Mouse (Mus musculus) cerebellum, adult 11 months (tissue): ENCODE measurements at regions not wholly inside any gene's neighbourhood (a gene's known extent, or its start where the extent isn't known, plus 50 kb on each side); places are given as distances from the start of the nearest gene placed in this dataset.

Experiments used
- DNase-seq: peaks from one replicate; pipeline ENCODE4 v3.0.0; 2022

- no peak for DNase-seq
These were observed 161.8 kb downstream of the Pmp22 start for GRCm38 (mm10) chr11:63290618-63291017.

DNA sequence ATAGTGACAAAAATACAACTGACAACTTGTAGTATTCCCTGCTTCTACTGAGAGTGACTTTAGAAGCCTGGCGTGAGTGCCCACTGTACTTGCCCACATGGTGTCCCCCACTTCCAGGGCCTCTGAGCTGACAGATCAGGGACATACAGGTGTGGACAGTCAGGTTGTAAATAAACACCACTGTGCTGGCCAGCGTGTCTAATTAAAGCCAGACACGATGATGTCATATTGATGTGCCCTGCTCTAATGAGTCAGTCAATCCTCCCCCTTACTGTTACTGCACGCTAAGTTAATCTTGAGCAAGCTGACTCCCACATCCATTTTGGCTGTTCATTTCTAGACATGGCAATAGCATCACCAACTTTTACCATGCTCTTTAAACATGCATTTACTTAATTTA lies 164.7 kb downstream of the Pmp22 start:
- no peak for DNase-seq

GRCm38 (mm10) chr11:63294476-63294875 lies 165.7 kb downstream of the Pmp22 start:
- DNase-seq: no peak

DNA sequence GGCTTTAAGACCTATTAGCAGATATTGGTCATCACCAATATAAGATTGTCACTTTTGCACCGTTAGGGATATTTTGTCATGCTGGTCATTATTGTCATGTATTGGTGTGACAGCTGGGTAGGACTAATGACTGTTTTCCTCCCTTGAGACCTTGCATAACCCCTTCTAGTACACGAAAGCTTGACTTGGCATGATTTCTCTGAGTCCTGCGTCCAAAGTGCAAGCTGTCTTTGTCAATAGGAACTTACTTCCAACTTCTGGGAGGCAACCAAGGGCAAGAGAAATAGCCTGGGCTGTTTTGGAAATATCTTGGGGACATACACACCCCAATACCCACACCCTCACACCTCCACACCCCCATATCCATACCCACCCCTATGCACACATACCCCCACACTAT lies 167.7 kb downstream of the Pmp22 start:
- DNase-seq: no peak

- DNase-seq: no peak
These were observed 171.2 kb downstream of the Pmp22 start for GRCm38 (mm10) chr11:63299712-63300581.

- no peak for DNase-seq
These were observed 196.4 kb downstream of the Pmp22 start for GRCm38 (mm10) chr11:63325166-63325565.

- no peak for DNase-seq
These were observed 198.1 kb downstream of the Pmp22 start for GRCm38 (mm10) chr11:63326864-63327263.

DNA sequence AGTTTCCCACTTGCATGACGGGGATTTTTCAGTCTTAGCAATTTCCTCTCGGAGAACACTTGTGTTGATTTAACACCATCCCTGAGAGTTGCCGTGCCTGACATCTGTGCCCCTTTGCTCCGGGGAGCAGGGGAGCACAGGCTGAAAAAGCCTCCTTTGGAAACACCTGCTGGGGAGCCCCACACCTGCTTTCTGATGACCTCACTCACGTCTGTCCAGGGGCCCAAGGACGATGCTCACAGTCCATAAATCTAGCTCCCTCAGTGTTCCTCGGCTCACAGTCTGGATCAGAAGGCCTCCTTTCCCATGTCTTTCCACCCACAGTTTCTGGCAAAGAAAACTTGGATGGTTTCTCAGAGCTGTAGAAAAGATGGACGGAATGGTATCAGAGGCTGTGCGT lies 208.7 kb downstream of the Pmp22 start:
- no peak for DNase-seq

GRCm38 (mm10) chr11:63338277-63338676 lies 209.5 kb downstream of the Pmp22 start:
- DNase-seq: no peak

DNA sequence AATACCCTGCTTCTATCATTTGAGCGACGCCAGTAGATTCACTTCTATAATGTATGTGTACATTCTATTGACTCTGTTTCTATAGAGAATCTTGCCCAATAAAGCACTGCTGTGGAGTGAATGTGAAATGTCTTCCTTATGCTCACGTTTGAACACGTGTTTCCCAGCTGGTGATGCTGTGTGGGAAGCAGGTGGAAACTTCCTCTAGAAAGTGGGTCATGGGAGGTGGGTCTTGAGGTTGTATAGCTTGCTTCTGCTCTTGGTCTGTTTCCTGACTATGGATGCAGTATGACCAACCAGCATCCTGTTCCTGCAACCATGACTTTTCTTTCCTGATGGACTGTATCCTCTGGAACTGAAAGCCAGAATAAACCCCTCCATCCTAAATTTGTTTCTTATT lies 216.9 kb downstream of the Pmp22 start:
- DNase-seq: no peak

DNA sequence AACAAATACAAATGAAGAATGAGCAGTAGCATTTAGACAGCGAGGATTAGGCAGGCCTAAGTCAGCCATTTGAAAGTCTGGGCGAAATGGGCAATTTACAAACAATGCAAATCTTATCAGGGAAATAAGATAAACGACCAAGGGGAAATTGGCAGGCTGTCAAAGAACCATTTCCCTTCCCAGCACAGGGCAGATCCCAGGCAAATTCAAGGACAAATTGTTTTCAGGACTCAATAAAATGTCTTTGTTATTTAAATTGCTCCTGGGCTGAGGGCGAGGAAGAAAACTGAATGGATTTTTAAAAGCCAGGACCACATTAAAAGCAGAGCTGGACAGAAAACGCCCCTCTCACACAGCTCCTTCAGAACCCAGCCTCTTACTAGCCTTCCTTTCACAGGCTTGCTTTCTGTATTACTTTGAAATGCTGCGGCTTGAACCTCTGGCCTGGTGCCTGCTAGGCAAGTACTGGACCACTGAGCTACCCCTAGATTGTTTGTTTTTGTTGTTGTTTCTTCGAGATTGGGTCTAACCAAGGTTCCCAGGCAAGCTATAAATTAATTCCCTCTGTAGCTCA lies 221.4 kb downstream of the Pmp22 start:
- DNase-seq: no peak

- no peak for DNase-seq
These were observed 223.2 kb downstream of the Pmp22 start for GRCm38 (mm10) chr11:63351999-63352398.

DNA sequence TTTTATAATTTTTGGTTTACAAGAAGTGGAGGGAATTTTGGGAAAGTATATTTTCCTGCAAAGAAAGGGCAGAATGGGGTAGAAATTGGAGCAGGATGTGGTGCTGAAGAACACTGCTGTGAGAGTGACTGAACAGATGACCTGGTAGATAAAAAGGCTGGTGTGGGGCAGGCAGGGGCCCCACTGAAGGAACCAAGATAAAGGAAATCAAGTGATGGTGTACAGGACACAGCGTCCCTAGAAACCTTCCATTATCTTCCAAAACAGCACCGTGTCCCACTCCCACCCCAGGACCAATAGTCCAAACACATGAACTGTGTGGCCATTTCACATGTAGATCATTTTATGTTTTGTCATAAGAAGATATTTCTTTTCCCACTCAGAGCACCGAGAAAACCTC lies 224.2 kb downstream of the Pmp22 start:
- DNase-seq: no peak

DNA sequence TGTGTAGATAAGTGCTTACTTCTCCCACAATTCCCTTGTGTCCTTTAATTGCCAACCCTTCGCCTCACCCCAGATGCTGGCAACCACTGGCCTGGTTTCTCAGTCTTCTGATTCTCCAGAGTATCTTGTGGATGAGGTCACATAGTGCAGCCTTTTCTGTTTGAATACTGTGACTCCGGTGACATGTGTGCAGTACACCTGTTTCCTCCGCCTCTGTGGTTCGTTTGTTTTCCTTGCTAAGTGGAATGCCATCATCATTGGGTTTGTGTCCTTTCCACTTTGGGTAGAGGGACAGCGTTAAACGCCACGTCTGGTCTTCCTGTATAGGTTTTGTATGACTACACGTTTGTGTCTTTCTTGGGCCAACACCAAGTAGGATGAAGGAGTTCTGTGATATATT lies 224.9 kb downstream of the Pmp22 start:
- no peak for DNase-seq

- no peak for DNase-seq
These were observed 229.1 kb downstream of the Pmp22 start for GRCm38 (mm10) chr11:63357772-63358344.

DNA sequence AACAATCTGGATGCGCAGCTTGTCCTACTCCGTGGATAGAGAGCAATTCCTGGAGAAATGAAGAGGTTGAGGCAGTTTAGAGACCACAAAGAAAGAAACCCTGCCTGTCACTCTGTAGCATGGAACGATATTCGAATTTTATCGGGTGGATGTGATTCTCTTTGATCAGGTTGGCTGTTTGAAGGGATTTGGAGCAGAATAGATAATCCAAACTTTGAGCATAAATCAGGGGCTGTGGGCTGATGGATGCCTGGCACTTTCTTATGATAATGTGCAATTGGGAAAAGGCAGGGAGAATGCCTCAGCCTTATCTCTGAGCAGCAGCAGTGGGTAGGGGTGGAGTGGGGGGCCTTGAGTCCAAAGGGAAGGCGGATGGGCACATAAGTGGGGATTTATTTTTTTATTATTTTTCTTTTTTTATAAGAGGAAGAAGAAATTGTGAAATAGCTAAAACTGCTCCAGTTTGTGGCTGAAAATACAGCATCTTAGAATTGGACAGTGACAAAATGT lies 239.0 kb downstream of the Pmp22 start:
- no peak for DNase-seq

GRCm38 (mm10) chr11:63369475-63369874 lies 240.7 kb downstream of the Pmp22 start:
- DNase-seq: no peak

- DNase-seq: no peak
These were observed 247.5 kb downstream of the Pmp22 start for GRCm38 (mm10) chr11:63376311-63376710.

DNA sequence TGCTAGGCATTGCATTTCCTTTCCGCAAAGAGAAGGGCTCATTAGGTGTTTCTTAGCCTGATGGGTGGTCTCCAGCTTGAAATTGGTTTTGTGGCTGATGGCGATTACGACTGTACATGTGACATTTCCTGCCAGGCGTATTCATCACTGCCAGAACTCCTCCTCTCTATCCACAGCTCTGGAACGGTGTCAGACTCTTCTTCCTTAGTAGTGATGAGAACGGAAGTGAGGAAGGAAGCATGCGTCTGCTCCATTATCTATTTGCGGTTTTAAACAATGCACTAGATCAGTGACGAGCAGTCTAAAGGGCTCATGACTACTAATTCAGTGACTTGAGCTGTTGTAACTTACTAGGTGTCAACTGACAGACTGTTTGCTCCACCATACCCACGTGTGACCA lies 248.2 kb downstream of the Pmp22 start:
- no peak for DNase-seq

DNA sequence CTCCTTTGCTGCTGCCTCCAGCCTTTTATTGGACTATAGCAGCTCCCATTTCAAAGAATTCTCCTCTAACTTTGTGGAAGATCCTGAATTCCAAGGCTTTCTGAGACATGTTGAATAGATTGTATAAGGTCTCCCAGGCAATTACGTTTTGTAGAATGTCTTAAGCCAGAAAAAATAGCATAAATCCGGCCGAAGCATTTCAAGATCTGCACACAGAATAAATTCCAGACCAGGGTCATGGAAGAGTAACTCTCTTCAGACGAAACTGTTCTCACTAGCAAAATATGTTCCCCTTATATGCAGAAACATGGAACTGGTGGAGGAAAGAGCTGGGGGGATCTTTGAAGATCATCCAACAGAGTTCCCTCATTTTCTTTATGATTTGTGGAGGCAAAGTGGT lies 259.5 kb downstream of the Pmp22 start:
- no peak for DNase-seq

GRCm38 (mm10) chr11:63391478-63391877 lies 262.7 kb downstream of the Pmp22 start:
- no peak for DNase-seq

DNA sequence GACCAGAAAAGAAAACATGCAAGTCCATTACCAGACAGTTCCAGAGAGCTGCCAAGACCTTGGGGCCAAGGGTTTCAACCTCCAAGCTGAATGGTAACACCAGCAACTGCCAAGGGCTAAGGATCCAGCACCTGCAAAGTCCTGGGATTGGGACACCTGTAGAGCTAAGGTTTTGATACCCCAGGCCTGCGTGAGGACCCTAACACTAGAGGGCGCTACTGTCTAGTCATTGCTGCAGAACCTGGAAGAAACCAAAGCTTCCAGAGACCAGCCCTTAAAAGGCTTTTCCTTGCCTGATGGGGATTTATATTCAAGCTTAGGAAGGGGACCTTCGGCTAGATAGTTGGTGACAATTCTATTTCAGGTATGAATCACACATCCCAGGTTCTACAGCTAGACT lies 263.6 kb downstream of the Pmp22 start:
- no peak for DNase-seq

GRCm38 (mm10) chr11:63394201-63394600 lies 265.4 kb downstream of the Pmp22 start:
- no peak for DNase-seq

GRCm38 (mm10) chr11:63396386-63396785 lies 267.6 kb downstream of the Pmp22 start:
- no peak for DNase-seq
